Mouse (Mus musculus): ENCODE data around the gene Plbd2.

Plbd2 gene

DNA sequence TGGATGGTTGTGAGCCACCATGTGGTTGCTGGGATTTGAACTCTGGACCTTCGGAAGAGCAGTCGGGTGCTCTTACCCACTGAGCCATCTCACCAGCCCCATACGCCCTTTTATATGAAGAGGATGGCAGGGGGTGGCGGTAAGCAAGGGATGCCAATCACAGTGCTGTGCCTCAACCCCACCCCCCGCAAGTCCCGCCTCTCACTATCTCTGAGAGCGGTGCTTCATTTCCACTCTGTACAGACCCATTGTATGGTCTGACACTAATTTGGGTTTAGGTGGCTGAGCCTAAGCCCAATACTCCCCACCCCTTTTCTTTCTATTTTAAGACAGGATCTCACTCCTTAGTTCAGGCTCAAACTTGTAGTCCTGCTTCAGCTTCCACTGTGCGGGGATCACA is 27.6 kb downstream of the Plbd2 start:
- DNase-seq (ENCODE audit: low spot score in 2 of 2), result no peak

DNA sequence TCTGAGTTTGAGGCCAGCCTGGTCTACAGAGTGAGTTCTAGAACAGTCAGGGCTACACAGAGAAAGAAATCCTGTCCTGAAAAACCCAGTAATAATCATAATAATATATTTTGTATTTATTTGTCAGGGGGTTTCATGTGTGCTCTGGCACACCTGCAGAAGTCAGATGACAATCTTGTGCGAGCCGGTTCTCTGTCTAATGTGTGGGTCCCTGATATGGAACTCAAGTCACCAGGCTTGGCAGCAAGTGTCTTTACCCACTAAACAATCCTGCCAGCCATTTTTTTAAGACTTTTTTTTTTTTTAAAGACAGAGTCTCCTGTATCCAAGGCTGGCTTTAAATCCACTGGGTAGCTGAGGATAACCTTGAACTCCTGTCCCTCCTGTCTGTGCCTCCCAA is 30.1 kb downstream of the Plbd2 start:
- no peak for DNase-seq (ENCODE audit: low spot score in 2 of 2)

DNA sequence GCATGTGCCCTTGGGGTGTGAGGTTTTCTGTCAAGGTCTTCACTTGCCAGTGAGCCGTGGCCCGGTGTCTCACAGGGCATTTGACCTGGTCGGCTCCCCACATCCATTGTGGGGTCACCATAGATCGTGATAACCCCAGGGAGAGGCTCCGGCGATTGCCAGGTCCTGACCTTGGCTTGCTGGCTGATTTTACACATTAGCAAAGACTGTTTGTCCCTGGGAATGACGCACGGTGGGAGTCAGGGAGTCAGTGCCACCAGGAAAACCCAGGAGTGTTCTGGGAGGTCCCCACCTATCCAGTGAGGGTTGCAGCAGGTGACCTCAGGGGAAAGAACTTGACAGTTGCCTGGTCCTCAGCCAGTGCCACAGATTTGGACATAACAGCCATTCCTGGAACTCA is 30.7 kb downstream of the Plbd2 start, which contains the start of gene Sdsl:
Sdsl (minus strand) TSS at position 41 of the 400 bp plus-strand sequence.
- DNase-seq (ENCODE audit: low spot score in 2 of 2), result no peak

DNA sequence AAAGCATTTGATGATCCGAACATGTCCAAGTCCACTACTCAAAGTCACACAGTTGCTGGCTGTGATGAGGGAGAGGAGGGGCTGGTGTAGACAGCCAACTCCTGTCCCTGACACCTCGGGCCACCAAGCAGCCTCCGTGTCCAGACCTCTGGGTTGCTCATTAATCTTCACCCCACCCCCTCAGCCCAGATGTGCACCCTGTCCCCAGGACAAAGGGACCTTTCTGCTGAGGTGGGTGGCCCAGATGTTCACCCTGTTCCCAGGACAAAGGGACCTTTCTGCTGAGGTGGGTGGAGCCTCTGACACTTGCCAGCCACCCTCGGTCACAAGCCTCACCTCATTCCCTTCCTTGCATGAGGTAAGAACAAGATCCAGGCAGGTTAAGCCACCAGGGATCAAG is 31.9 kb downstream of the Plbd2 start:
- no peak for DNase-seq (ENCODE audit: low spot score in 2 of 2)

DNA sequence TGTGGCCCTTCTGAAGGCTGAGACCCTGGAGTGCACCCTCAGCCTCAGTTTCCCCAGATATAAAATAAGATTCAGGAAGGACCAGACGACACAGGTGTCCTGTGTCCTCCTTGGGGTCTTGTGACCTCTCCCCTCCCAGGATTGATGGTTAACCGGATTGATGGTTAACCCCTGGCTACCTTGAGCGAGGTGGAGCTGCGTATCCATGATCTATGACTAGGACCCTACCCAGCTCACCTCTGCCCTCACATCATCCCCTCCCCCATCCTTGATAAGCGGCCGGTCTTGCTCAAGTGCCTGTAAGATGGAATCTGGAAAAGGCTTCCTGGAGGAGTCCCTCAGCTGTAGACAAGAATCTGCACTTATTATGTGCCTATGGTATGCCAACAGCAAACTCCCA is 34.6 kb downstream of the Plbd2 start:
- no peak for DNase-seq (ENCODE audit: low spot score in 2 of 2)

DNA sequence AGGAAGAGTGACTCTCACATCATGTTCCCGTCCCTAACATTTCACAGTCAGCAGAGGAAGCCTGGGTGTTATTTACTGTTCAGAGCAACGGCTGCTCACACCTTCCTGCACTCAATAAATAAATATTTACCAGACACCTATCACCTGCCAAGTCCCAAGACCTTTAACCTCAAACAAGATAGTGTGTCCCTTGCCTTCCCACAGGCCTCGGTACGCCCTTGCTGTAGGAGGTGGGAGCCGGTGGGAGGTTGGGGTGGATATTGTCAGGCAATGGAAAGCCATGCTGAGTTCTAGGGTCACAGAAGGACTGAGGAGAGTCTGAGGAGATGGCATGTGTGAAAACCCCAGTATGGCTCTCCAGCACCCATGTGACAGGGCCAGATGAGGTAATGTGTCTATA is 35.1 kb downstream of the Plbd2 start:
- DNase-seq (ENCODE audit: low spot score in 2 of 2), result no peak

DNA sequence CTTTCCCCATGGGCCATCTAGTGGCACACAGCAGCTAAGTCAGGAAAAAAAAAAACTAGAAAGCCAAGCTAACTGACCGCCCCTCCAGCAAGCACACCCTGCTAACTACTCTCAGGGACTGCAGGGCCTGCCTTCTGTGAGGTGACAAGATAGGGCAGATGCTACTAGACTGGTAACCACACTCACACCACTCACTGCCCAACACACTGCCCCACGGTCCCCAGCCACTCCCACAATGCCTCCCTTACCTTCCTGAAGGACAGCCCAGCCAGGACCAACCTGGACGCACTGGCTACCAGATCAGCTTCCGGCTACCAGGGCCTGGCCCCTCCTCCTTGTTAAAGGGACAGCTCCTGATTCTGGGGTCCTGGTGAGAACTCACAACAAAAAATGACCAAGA is 36.4 kb downstream of the Plbd2 start:
- DNase-seq (ENCODE audit: low spot score in 2 of 2), result no peak

DNA sequence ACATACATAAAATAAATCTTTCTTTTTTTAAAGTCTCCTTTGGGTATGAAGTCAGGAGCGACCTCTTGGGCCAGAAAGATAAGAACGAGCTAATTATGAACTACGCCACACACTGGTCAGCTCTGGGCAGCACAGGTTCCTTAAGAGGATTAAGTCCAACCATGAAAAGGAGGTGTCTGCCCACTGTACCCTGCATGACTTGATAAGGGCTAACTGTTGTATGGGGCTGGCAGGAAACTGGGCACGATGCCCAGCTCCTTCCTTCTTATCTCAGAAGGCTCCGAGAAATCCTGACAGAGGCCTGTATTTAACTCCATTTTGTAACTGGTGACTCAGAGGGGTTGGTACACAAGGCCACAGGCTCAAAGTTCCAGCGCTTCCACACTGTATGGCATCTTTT is 37.6 kb downstream of the Plbd2 start:
- no peak for DNase-seq (ENCODE audit: low spot score in 2 of 2)

DNA sequence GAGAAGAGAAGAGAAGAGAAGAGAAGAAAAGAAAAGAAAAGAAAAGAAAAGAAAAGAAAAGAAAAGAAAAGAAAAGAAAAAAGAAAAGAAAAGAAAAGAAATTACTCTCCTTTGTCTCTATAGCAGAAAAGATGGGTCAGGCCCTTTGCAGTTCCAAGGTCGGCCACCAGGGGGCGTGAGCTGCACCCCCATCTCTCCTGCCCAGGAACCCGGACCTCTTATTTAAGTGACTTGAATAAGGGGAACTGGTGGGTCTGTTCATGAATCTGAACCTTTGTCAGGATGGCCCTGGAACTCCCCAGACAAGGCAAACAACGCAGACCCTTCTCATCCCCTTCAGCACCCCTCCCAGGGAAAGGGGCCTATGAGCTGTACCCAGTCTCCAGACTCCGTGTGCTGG is 38.4 kb downstream of the Plbd2 start:
- no peak for DNase-seq (ENCODE audit: low spot score in 2 of 2)

DNA sequence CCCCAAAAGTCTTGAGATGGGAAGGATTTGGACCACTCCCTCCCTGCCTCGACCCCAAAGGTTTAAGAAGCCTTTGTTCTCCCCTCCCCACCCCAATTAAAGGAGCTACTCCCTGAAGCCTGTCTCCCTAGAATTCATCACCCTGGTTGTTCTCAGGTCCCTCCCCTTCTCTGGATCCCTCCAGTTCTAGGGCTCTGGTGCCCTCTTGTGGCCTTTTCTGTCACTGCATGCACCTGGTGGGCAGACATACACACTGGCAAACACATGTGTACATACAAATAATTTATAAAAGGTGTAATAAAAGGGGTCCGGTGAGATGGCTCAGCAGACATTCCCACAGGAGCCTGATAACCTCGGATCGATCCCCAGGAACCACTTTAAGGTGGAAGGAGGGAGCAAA is 39.1 kb downstream of the Plbd2 start:
- DNase-seq (ENCODE audit: low spot score in 2 of 2), result no peak

DNA sequence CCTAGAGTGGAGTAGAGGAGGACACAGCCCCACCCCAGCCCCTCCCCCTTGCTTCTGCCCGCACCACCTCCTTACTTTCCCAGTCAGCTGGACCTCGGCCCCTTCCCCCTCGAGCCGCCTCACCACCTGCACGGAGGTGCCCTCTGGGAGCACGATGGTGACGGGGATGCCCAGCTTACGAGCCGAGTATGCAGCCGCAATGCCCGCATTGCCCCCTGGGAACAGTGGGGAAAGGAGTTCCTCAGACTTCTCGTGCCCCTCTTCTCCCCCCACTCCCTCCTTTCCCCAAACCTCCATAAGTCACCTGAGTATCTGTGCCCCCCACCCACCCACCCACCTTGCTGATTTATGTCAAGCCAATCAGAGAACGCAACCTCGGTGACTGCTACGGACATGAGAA is 41.5 kb downstream of the Plbd2 start:
- no peak for DNase-seq (ENCODE audit: low spot score in 2 of 2)

DNA sequence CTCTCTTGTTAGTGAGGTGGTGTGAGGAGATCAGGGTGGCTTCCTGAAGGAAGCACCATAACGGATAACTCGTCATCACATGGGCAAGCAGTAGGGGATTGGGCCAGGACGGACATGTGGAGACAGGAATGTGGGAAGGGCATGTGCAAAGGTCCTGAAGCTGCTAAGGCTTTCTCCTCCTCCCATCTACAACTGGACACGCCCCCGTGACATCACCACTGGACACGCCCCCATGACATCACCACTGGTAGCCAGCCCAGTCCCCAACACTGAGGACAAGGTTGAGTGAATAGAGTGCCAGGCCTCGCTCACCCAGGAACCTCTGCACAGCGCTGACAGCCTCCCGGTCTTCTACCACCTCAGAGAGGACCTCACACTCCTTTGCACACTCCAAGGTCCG is 44.3 kb downstream of the Plbd2 start:
- no peak for DNase-seq (ENCODE audit: low spot score in 2 of 2)

DNA sequence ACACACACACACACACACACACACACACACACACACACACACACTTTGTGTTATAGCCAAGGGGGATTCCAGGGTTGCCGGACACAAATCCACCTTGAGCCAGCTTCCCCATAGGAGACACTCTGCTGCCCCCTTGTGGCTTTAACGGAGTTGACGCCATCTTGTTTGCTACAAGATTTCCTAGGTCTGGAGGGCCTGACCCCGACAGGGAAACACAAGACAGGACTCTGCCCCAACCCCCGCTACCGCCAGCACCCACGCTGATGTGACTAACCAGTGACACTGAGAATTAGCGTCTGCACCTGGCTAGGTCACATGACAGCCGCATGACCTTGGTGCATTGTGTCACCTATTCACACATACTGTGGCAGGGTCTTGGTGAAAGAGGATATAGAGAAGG is 45.8 kb downstream of the Plbd2 start:
- peak; percentile 59 for DNase-seq (ENCODE audit: low spot score in 2 of 2)

DNA sequence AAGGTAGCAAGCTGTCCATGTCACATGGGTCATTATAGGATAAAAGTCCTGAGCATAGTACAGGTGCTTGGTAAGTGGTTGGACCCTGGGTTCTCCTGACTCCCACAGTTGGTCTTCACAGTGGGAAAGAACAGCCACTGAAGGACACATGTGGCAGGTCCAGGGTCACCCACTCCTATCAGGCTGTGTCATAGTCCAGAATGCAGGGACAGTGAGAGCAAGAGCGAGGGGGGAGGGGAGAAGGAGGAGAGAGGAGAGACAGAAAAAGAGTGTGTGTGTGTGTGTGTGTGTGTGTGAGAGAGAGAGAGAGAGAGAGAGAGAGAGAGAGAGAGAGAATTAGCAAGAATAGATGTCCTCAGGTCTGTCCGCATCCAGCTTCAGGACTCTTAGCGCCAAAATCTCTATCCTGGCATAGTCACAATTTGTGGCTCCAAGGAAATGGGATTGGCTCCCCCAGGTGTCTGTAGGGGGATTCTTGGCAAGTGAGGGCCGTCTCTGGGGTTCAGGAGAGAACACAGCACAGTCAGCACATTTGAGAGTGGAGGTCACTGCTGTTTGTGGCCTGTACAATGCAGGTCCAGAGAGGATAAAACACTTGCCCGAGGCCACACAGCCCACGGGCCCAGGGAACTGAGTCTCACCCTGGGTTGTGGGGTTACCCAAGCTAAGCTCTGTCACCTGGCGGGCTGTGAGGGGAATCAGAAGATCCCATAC is 46.4 kb downstream of the Plbd2 start:
- DNase-seq (ENCODE audit: low spot score in 2 of 2), result no peak

DNA sequence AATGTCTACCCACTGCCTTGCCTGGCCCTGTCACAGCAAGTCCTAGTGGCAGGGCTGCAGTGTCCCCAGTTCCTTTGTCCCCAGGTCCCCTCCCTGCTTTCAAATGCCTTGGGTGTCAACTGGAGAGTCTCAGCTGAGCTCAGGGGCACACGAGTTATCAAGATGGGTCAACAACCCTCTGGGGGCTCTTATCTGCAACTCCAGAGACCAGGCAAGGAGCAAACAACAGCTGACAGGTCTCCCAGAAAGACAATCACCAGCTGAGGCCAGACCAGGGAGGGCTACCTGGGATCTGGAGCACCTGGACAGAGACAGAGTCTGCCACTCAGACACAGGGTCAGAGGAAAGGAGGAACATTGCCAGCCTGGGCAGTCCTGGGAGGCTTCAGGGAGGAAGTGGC is 47.2 kb downstream of the Plbd2 start:
- DNase-seq (ENCODE audit: low spot score in 2 of 2), result no peak

DNA sequence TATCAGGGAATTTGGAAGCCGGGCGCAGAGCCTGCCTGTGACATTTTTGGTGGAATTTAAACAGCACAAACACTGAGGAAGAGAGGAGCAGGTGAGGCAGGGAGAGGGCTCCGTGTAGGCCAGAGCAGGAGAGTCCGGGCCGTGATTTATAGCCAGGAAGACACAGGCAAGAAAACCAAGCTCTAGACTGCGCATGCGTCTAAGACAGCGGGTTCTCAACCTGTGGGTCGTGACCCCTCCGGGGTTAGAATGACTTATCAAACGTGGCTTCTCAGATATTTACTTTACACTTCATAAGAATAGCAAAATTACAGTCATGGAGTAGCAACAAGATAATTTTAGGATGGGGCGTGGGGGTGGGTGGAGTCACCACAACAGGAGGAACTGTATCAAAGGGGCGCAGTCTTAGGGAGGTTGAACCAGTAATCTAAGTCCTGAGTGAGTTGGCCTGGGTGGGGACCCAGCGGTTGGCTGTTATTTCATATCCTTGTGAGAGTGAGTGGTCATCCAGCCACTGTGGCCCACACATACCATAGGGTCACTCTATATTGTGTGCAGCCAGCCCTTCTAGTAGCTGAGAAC is 48.6 kb downstream of the Plbd2 start:
- DNase-seq (ENCODE audit: low spot score in 2 of 2), result no peak

DNA sequence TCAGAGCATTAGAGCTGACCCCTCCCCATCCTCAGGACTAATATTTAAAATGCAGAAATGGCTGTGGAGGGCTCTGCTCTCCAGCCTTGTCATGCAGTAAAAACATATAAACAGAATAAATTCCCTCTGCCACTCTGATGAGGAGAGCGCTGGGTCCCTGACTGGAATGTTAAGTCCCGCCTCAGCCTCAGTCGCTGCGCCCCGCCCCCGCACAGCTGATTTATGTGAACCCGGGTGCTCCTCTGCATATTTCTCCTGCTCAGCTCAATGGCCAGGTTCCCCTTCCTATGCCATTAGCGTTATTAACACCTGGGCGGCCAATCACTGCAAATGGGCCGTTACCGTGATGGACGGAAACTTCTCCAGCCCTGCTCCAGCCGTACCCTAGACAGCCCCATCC is 56.1 kb downstream of the Plbd2 start:
- DNase-seq (ENCODE audit: low spot score in 2 of 2), result no peak

DNA sequence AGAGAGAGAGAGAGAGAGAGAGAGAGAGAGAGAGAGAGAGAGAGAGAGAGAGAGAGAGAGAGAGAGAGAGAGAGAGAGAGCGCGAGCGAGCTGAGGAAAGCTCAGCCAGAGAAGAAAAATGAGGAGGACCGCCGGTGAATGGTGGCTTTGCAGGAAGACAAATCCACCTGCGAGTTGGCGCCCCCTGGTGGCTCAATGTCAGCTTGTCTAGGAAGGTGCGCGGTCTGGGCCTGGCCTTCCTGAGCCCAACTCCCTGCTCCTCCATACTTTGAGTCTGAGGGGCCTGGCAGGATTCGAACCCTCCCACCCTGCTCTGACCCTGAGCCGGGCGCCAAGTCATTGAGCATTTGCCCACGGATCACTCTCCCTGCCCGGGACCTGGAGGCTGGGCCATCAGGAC is 62.7 kb downstream of the Plbd2 start:
- peak; percentile 87 to 88 for DNase-seq (ENCODE audit: low spot score in 2 of 2)

DNA sequence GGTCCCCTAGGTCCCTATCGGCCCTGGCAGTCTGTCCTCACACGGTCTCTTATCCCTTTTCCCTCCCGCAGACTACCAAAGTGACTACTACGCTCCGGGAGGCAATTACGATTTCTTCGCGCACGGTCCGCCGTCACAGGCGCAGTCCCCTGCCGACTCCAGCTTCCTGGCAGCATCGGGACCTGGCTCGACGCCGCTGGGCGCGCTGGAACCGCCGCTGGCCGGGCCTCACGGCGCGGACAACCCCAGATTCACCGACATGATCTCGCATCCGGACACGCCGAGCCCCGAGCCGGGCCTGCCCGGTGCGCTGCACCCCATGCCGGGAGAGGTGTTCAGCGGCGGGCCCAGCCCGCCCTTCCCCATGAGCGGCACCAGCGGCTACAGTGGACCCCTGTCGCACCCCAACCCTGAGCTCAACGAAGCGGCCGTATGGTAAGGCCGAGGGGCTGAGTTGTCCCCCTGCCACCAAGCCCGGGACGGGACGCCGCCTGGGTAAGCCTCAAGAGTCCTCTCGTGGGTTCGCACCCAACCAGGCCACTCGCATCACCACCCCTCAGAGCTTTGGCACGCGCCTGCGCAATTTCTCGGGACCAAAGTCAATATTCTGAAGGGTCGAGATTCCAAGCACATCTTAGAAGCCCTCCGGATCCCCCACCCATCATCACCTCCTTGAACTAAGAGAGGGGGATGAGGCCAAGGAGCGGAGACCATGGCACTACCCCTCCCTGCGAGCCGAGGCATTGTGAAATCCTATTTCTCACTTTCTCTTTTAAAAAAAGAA is 63.3 kb downstream of the Plbd2 start:
- no peak for DNase-seq (ENCODE audit: low spot score in 2 of 2)

DNA sequence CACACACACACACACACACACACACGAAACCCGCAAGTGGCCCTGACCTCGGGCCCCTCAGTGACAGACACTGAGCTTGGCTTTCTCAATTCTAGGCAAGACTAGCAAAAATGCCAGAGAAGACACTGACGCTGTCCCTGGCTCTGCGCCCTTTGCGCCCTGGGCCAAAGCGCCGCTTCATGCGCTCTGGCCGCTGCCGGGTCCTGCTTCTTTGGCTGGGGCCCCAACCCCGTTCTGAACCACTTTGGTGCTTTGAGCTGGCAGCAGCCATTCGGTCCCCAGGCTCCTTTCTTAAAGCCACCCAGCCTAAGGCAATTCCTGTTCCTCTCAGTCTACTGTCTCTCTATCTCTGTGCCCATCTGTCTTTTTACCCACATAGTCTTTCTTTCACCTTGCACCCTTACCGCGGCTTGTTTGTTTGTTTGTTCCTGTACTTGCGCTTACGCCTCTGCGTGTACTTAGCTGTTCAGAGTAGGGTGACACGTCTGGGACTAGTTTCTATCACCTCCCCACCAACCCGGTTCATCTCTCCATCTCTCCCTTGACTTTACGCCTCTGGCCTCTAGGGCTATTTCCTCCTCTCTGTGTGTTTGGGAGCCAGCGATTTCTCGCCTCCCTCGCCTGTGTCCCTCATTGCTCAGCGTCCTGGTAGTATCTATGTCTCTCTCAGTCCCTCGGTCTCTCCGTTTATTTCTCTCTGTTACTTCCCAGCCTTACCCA is 64.3 kb downstream of the Plbd2 start:
- DNase-seq (ENCODE audit: low spot score in 2 of 2), result no peak

DNA sequence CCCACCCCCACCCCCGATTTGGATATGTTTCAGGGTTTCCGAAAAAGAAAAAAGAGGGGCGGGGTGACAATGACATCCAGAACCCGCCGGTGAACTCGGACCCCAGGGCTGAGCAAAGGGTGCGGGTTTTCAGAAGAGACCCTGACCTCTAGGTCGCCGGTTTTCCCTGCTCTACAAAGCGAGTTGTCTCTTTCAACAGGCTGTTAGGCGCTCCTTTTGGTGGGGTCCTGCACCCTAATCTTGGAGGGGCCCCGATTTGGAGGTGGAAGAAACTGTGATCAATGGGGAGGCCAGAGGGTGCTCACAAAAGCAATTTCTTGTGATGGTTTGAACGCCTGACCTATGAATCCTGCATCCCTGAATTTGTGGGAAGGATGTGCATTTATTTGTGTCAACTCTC is 65.0 kb downstream of the Plbd2 start:
- no peak for DNase-seq (ENCODE audit: low spot score in 2 of 2)

DNA sequence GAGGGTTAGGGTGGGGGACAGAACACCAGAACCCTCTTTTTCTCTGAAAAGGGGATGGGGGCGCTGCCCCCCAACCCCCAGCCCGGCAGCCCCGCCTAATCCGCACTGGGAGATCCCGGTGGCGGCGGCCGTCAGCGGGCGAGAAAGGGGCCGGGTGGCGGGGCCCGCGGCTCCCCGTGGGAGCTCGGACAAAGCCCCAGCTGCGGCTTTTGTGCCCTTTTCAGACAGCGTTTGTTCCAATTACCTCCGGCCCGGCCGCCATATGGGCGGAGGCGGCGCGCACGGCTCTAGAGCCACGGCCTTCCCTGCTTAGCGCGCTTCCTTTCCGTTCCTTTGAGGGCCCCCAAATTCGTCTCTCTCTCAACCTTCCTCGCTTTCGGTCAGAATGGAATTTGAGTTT is 65.4 kb downstream of the Plbd2 start:
- DNase-seq (ENCODE audit: low spot score in 2 of 2), result no peak

DNA sequence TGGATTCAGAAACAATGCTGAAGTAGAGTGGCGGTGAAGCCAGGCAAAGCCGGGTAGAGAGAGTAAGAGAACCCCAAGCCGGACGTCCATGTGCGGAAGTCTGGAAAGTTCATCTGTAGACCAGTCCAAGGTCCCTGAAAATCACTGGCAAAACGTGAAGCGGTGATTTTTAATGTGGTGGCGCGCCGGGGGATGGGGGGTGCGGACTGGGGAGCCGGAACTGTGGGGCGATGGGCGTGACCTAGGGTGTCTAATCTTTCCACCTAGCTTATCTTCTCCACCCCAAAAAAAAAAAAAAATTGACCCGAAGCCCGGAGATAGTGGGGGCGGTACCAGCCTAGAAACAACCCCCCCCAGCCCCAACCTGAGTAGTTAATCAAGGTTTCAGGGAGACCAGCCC is 65.9 kb downstream of the Plbd2 start:
- no peak for DNase-seq (ENCODE audit: low spot score in 2 of 2)

Measured in frontal cortex, postnatal 36 days (tissue).